Mouse (Mus musculus): Measurements from ENCODE around the gene Esyt2.

Esyt2 gene

GRCm38 (mm10) chr12:116279181-116279580 is 1.8 kb upstream of the Esyt2 start:
- in situ Hi-C loops (cut with MboI; ENCODE audit: low sequenced_read_pairs) = no loop called here

- in situ Hi-C loops (cut with MboI; ENCODE audit: low sequenced_read_pairs) = no loop called here
Measured at GRCm38 (mm10) chr12:116280149-116280652, 795 bp upstream of the Esyt2 start.

- in situ Hi-C loops (cut with MboI; ENCODE audit: low sequenced_read_pairs) = no loop called here
Measured at GRCm38 (mm10) chr12:116281427-116282281, 658 bp downstream of the Esyt2 start.

GRCm38 (mm10) chr12:116282856-116283255 is 1.9 kb downstream of the Esyt2 start:
- in situ Hi-C loops (cut with MboI; ENCODE audit: low sequenced_read_pairs) = no loop called here

- in situ Hi-C loops (cut with MboI; ENCODE audit: low sequenced_read_pairs) = no loop called here
Measured at GRCm38 (mm10) chr12:116283511-116283910, 2.5 kb downstream of the Esyt2 start.

- in situ Hi-C loops (cut with MboI; ENCODE audit: low sequenced_read_pairs) = no loop called here
Measured at GRCm38 (mm10) chr12:116293185-116293584, 12.2 kb downstream of the Esyt2 start.

- in situ Hi-C loops (cut with MboI; ENCODE audit: low sequenced_read_pairs) = no loop called here
Measured at GRCm38 (mm10) chr12:116293599-116294292, 12.8 kb downstream of the Esyt2 start.

- in situ Hi-C loops (cut with MboI; ENCODE audit: low sequenced_read_pairs) = no loop called here
Measured at GRCm38 (mm10) chr12:116299906-116300305, 18.9 kb downstream of the Esyt2 start.

GRCm38 (mm10) chr12:116302181-116302580 is 21.2 kb downstream of the Esyt2 start:
- in situ Hi-C loops (cut with MboI; ENCODE audit: low sequenced_read_pairs) = no loop called here

- in situ Hi-C loops (cut with MboI; ENCODE audit: low sequenced_read_pairs) = no loop called here
Measured at GRCm38 (mm10) chr12:116306042-116306441, 25.0 kb downstream of the Esyt2 start.

GRCm38 (mm10) chr12:116307870-116308269 is 26.9 kb downstream of the Esyt2 start:
- in situ Hi-C loops (cut with MboI; ENCODE audit: low sequenced_read_pairs) = no loop called here

- in situ Hi-C loops (cut with MboI; ENCODE audit: low sequenced_read_pairs) = no loop called here
Measured at GRCm38 (mm10) chr12:116308612-116309011, 27.6 kb downstream of the Esyt2 start.

- in situ Hi-C loops (cut with MboI; ENCODE audit: low sequenced_read_pairs) = no loop called here
Measured at GRCm38 (mm10) chr12:116313816-116314215, 32.8 kb downstream of the Esyt2 start.

- in situ Hi-C loops (cut with MboI; ENCODE audit: low sequenced_read_pairs) = no loop called here
Measured at GRCm38 (mm10) chr12:116315498-116315897, 34.5 kb downstream of the Esyt2 start.

- in situ Hi-C loops (cut with MboI; ENCODE audit: low sequenced_read_pairs) = no loop called here
Measured at GRCm38 (mm10) chr12:116317818-116318217, 36.8 kb downstream of the Esyt2 start.

GRCm38 (mm10) chr12:116325545-116325944 is 44.5 kb downstream of the Esyt2 start:
- in situ Hi-C loops (cut with MboI; ENCODE audit: low sequenced_read_pairs) = no loop called here

- in situ Hi-C loops (cut with MboI; ENCODE audit: low sequenced_read_pairs) = no loop called here
Measured at GRCm38 (mm10) chr12:116326159-116326558, 45.2 kb downstream of the Esyt2 start.

- in situ Hi-C loops (cut with MboI; ENCODE audit: low sequenced_read_pairs) = no loop called here
Measured at GRCm38 (mm10) chr12:116334253-116334652, 53.3 kb downstream of the Esyt2 start.

- in situ Hi-C loops (cut with MboI; ENCODE audit: low sequenced_read_pairs) = no loop called here
Measured at GRCm38 (mm10) chr12:116340160-116340559, 59.2 kb downstream of the Esyt2 start.

GRCm38 (mm10) chr12:116348755-116349286 is 67.8 kb downstream of the Esyt2 start:
- in situ Hi-C loops (cut with MboI; ENCODE audit: low sequenced_read_pairs) = no loop called here

- in situ Hi-C loops (cut with MboI; ENCODE audit: low sequenced_read_pairs) = no loop called here
Measured at GRCm38 (mm10) chr12:116349376-116349775, 68.4 kb downstream of the Esyt2 start.

GRCm38 (mm10) chr12:116351022-116351421 is 70.0 kb downstream of the Esyt2 start:
- in situ Hi-C loops (cut with MboI; ENCODE audit: low sequenced_read_pairs) = no loop called here
